Mouse (Mus musculus): Measurements from ENCODE around the gene B3gat3. TPM values are rescaled to one million over a fixed set of nuclear protein-coding genes. Genes with fewer than 3 reads are reported as not detected.
A peak's percentile ranks its signal among the peaks of the same experiment; 100 is the strongest.

B3gat3 gene
- polyA plus RNA-seq, 1 experiment from 2014 or later: 33.3 TPM

GRCm38 (mm10) chr19:8929224-8930088 is 9.3 kb downstream of the B3gat3 start, which contains the start of the genes Rom1 and Eml3:
Gene Rom1, minus strand, starts transcription at chr19:8929356.
Gene Eml3, plus strand, starts transcription at chr19:8929552.
- under 1% methylated on average over 67 of the region's 74 CpGs for WGBS
- no peaks in the 10 kb centered on the region for H3K9me3 ChIP-seq (replicated peaks)
- peak within 1 kb of the TSS; percentile 93 for H3K4me3 ChIP-seq
- H3K4me2 ChIP-seq: peak within 1 kb of the TSS; percentile 88
- H3K27ac ChIP-seq: peak within 1 kb of the TSS; percentile 80
- ATAC-seq (replicated peaks; ENCODE audit: insufficient number of reproducible peaks, insufficient read depth, low FRiP score, low read depth): peak; percentile 77
- peaks cover 22% of the 10 kb centered on the region for H3K4me1 ChIP-seq (replicated peaks)
- no peaks in the 10 kb centered on the region; the same call in 1 of the 2 replicates for H3K27me3 ChIP-seq
- peak within 1 kb of the TSS; percentile 92 for H3K9ac ChIP-seq
- H3K36me3 ChIP-seq: peaks cover 39% of the 10 kb centered on the region

DNA sequence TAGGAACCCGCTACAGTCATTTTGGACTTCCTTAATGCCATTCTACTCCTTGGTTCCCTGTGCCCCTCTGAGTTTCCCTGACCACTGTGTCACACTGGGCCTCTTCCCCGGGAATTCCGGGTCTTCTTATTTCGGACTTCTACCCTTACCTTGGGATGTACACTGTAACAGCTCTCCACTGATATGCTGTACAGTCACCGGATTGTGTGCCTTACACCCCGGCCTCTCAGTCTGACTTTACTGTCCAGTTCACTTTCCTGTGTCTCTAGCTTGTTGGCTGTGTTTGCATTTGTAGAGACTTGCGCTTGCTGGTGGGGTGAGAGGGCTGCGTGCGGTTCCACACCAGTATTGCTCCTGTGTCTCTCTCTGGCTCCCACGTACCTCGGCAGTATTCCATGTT is 9.9 kb downstream of the B3gat3 start:
- Histone ChIP-seq H3K9ac (peak overlapping the region; percentile 92), H3K4me1 (replicated peaks) (peaks cover 22% of the 10 kb centered on the region), H3K4me3 (peak overlapping the region; percentile 93), H3K4me2 (peak overlapping the region; percentile 88), H3K36me3 (peaks cover 46% of the 10 kb centered on the region), H3K27me3 (no peaks in the 10 kb centered on the region; the same call in 1 of the 2 replicates), H3K9me3 (replicated peaks) (no peaks in the 10 kb centered on the region), H3K27ac (peak overlapping the region; percentile 80)
- WGBS: 6% methylated on average over 11 of the region's 11 CpGs
- no peak for ATAC-seq (replicated peaks; ENCODE audit: insufficient number of reproducible peaks, insufficient read depth, low FRiP score, low read depth)

DNA sequence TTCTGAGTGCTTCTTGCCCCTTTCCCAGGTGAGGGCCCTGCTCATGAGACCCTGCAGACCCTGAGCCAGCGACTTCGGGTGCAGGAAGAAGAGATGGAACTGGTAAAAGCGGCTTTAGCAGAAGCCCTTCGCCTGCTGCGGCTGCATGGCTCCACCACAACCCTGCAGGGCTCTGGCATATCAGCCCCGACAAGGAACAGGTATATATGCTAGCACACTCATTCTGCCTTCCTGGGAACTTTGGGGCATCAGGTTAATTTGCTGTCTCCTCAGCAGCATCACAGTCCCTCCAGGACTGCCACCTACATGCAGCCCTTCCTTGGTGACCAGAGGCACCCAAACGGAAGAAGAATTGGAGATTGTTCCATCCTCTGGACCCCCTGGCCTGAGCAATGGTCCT is 10.6 kb downstream of the B3gat3 start:
- H3K27ac ChIP-seq: no peak overlapping the region
- peak overlapping the region; percentile 88 for H3K4me2 ChIP-seq
- H3K27me3 ChIP-seq: no peaks in the 10 kb centered on the region; the same call in 1 of the 2 replicates
- no peaks in the 10 kb centered on the region for H3K9me3 ChIP-seq (replicated peaks)
- WGBS: 73% methylated on average over 7 of the region's 7 CpGs
- H3K9ac ChIP-seq: peak overlapping the region; percentile 92
- no peak for ATAC-seq (replicated peaks; ENCODE audit: insufficient number of reproducible peaks, insufficient read depth, low FRiP score, low read depth)
- H3K4me1 ChIP-seq (replicated peaks): peaks cover 22% of the 10 kb centered on the region
- H3K4me3 ChIP-seq: peak overlapping the region; percentile 93
- peaks cover 40% of the 10 kb centered on the region for H3K36me3 ChIP-seq

DNA sequence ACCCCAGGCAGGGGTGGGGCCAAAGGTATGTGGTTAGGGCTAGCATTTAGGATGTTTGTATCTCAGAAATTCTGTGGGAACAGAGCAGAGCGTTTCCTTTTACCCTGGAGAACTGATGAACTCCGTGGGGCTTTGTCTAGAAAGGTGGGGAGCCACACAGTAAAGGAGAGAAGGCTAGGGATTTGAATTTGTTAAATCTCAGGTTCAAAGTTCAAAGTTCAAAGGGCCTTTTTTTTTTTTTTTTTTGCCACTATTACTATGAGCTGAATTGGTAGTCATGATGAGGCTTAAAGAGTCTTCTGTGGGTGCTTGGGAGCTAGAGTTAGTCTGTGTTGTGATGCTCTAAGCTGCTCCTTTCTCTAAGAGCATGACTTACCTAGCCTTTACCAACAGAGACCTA is 16.6 kb downstream of the B3gat3 start:
- WGBS: 85% methylated on average over 2 of the region's 2 CpGs
- H3K27me3 ChIP-seq: no peaks in the 10 kb centered on the region
- no peak overlapping the region for H3K4me3 ChIP-seq
- H3K9me3 ChIP-seq (replicated peaks): no peaks in the 10 kb centered on the region
- no peak for ATAC-seq (replicated peaks; ENCODE audit: insufficient number of reproducible peaks, insufficient read depth, low FRiP score, low read depth)
- H3K9ac ChIP-seq: no peak overlapping the region
- H3K4me2 ChIP-seq: no peak overlapping the region
- H3K27ac ChIP-seq: no peak overlapping the region
- H3K36me3 ChIP-seq: peaks cover 43% of the 10 kb centered on the region
- H3K4me1 ChIP-seq (replicated peaks): peaks cover 11% of the 10 kb centered on the region

- H3K9me3 ChIP-seq (replicated peaks): no peaks in the 10 kb centered on the region
- H3K27ac ChIP-seq: no peak overlapping the region
- WGBS: 81% methylated on average over 15 of the region's 15 CpGs
- H3K36me3 ChIP-seq: peaks cover 36% of the 10 kb centered on the region
- ATAC-seq (replicated peaks; ENCODE audit: insufficient number of reproducible peaks, insufficient read depth, low FRiP score, low read depth): no peak
- no peaks in the 10 kb centered on the region for H3K27me3 ChIP-seq
- H3K4me3 ChIP-seq: peak overlapping the region; percentile 91; the same call in 1 of the 2 replicates
- H3K9ac ChIP-seq: no peak overlapping the region
- H3K4me2 ChIP-seq: peak overlapping the region; percentile 67; the same call in 1 of the 2 replicates
- peaks cover 37% of the 10 kb centered on the region for H3K4me1 ChIP-seq (replicated peaks)
Measured at GRCm38 (mm10) chr19:8940526-8941133, 20.5 kb downstream of the B3gat3 start.

DNA sequence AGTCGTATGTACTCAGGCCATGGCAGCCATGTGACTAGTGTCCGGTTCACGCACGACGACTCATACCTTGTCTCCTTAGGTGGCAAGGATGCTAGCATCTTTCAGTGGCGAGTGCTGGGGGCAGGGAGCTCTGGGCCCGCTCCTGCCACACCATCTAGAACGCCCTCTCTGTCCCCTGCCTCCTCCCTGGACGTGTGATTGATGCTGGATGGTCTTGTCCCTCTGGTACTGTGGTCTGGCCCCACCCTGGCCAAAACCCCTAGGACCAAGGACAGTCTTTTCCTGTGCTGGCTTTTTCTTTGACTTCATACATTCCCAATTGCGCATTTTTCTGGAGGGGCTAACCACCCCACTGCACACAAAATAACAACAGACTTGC is 21.0 kb downstream of the B3gat3 start:
- no peaks in the 10 kb centered on the region for H3K9me3 ChIP-seq (replicated peaks)
- no peaks in the 10 kb centered on the region for H3K27me3 ChIP-seq
- 35% methylated on average over 10 of the region's 10 CpGs for WGBS
- H3K9ac ChIP-seq: peak overlapping the region; percentile 46
- H3K4me3 ChIP-seq: peak overlapping the region; percentile 91
- peak overlapping the region; percentile 67 for H3K4me2 ChIP-seq
- H3K36me3 ChIP-seq: peaks cover 41% of the 10 kb centered on the region
- ATAC-seq (replicated peaks; ENCODE audit: insufficient number of reproducible peaks, insufficient read depth, low FRiP score, low read depth): no peak
- H3K27ac ChIP-seq: peak overlapping the region; percentile 94
- H3K4me1 ChIP-seq (replicated peaks): peaks cover 38% of the 10 kb centered on the region

GRCm38 (mm10) chr19:8941515-8942217 is 21.5 kb downstream of the B3gat3 start, which contains the start of gene Mta2:
Gene Mta2, plus strand, starts transcription at chr19:8941875.
- peak; percentile 91 for ATAC-seq (replicated peaks; ENCODE audit: insufficient number of reproducible peaks, insufficient read depth, low FRiP score, low read depth)
- Histone ChIP-seq H3K4me1 (replicated peaks) (peaks cover 38% of the 10 kb centered on the region), H3K27ac (peak within 1 kb of the TSS; percentile 94), H3K4me3 (peak within 1 kb of the TSS; percentile 91), H3K9ac (peak within 1 kb of the TSS; percentile 91), H3K36me3 (peaks cover 40% of the 10 kb centered on the region), H3K9me3 (replicated peaks) (no peaks in the 10 kb centered on the region), H3K27me3 (no peaks in the 10 kb centered on the region), H3K4me2 (peak within 1 kb of the TSS; percentile 67)
- WGBS: under 1% methylated on average over 64 of the region's 64 CpGs

DNA sequence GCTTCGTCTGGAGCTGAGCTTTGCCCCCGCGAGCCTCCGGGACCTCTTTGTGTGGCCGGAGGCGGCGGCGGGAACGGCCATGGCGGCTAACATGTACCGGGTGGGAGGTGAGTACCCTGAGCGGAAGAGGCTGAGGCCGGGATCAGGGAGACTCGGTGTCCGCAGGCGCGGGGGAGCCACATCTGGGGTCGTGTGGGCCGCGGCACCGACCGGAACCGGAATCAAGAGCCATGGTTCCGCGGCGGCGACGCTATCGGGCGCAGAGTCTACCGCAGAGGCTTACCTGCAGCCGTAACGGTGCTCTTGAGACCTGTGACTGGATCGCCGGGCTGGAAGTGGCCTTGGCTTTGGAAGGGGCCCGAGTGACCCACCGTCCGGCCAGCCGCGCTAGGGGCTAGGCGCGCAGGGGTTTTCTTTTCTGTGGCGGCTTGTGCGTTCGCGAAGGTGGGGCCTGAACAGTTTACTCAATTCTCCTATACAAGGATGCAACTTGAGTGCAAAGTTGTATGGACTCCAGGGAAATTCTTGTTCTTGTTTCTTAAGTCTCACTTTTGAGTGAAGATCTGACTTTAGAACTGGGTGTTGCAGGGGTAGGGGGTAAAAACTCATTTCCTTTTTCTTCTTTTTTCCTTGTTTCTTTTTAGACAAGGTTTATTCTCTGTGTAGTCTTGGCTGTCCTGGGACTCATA is 22.2 kb downstream of the B3gat3 start:
- H3K9me3 ChIP-seq (replicated peaks): no peaks in the 10 kb centered on the region
- peak overlapping the region; percentile 91 for H3K4me3 ChIP-seq
- H3K4me1 ChIP-seq (replicated peaks): peaks cover 38% of the 10 kb centered on the region
- peak overlapping the region; percentile 91 for H3K9ac ChIP-seq
- H3K27ac ChIP-seq: peak overlapping the region; percentile 94
- WGBS: under 1% methylated on average over 46 of the region's 46 CpGs
- H3K4me2 ChIP-seq: peak overlapping the region; percentile 67
- ATAC-seq (replicated peaks; ENCODE audit: insufficient number of reproducible peaks, insufficient read depth, low FRiP score, low read depth): peak; percentile 68
- H3K27me3 ChIP-seq: no peaks in the 10 kb centered on the region
- peaks cover 39% of the 10 kb centered on the region for H3K36me3 ChIP-seq

- Histone ChIP-seq H3K27me3 (no peaks in the 10 kb centered on the region), H3K4me1 (replicated peaks) (peaks cover 38% of the 10 kb centered on the region), H3K4me2 (peak overlapping the region; percentile 67), H3K9ac (peak overlapping the region; percentile 91), H3K4me3 (peak overlapping the region; percentile 91), H3K9me3 (replicated peaks) (no peaks in the 10 kb centered on the region), H3K27ac (peak overlapping the region; percentile 94; the same call in 1 of the 2 replicates), H3K36me3 (peaks cover 42% of the 10 kb centered on the region)
- ATAC-seq (replicated peaks; ENCODE audit: insufficient number of reproducible peaks, insufficient read depth, low FRiP score, low read depth): no peak
- 54% methylated on average over 2 of the region's 2 CpGs for WGBS
Measured at GRCm38 (mm10) chr19:8943047-8943446, 22.9 kb downstream of the B3gat3 start.

- WGBS: 24% methylated on average over 5 of the region's 5 CpGs
- no peaks in the 10 kb centered on the region for H3K27me3 ChIP-seq
Measured at GRCm38 (mm10) chr19:8944062-8944461, 23.9 kb downstream of the B3gat3 start.

More at GRCm38 (mm10) chr19:8944062-8944461, 23.9 kb downstream of the B3gat3 start:
- peak overlapping the region; percentile 91; the same call in 1 of the 2 replicates for H3K4me3 ChIP-seq
- peaks cover 45% of the 10 kb centered on the region for H3K36me3 ChIP-seq
- H3K4me1 ChIP-seq (replicated peaks): peaks cover 38% of the 10 kb centered on the region
- no peaks in the 10 kb centered on the region for H3K9me3 ChIP-seq (replicated peaks)
- H3K27ac ChIP-seq: peak overlapping the region; percentile 39
- ATAC-seq (replicated peaks; ENCODE audit: insufficient number of reproducible peaks, insufficient read depth, low FRiP score, low read depth): no peak
- peak overlapping the region; percentile 67 for H3K4me2 ChIP-seq
- peak overlapping the region; percentile 7; the same call in 1 of the 2 replicates for H3K9ac ChIP-seq

Data from heart, embryonic 15.5 days (tissue).